Mouse (Mus musculus) lung, adult 2 months (tissue): ENCODE measurements around the gene Ankrd60. TPM values are rescaled to one million over a fixed set of nuclear protein-coding genes. Genes with fewer than 3 reads are reported as not detected.
A peak's percentile ranks its signal among the peaks of the same experiment; 100 is the strongest.

Experiments used
- DNase-seq: peaks from one replicate; pipeline ENCODE4 v3.0.0; 2022
- H3K4me1 ChIP-seq: fragments of 200-500 bp; 2 replicates; pipeline ENCODE4 v1.6.1; 2011; ENCODE audit warnings: low read length; ENCODE audit not compliant: control insufficient read depth, insufficient read depth
- H3K4me3 ChIP-seq: fragments of 200-500 bp; replicated peaks from 2 replicates; pipeline ENCODE3; 2011; ENCODE audit warnings: low read depth, mild to moderate bottlenecking, control low read depth, low read length; ENCODE audit errors: extremely low read depth
- CTCF ChIP-seq: fragments of 200-500 bp; IDR thresholded peaks from 2 replicates; pipeline ENCODE4 v1.5.1; 2011; ENCODE audit warnings: mild to moderate bottlenecking, low read length, control low read depth; ENCODE audit not compliant: insufficient read depth
- POLR2A ChIP-seq: fragments of 200-500 bp; IDR thresholded peaks from 2 replicates; pipeline ENCODE4 v1.6.1; 2011; ENCODE audit warnings: low read depth, mild to moderate bottlenecking, control low read depth, low read length, borderline replicate concordance; ENCODE audit errors: extremely low read depth
- WGBS: fragments of 180-500 bp; shearing (Covaris S2); methylation state at CpG from one replicate; pipeline ENCODE4 v1.1.7; 2018; 5-methylcytosine and 5-hydroxymethylcytosine counted together
- polyA plus RNA-seq: library from polyadenylated mRNA; depleted of rRNA; stranded (reverse); fragments of >200 nt; gene quantifications from 2 replicates; pipeline ENCODE4 v1.2.3, GENCODE M21; 2012

Gene Ankrd60
- polyA plus RNA-seq, 1 experiment: not detected

GRCm38 (mm10) chr2:173550681-173551080, 27.5 kb downstream of the Ankrd60 start:
- no peaks in the 10 kb centered on the region for H3K4me1 ChIP-seq
- no peak for DNase-seq
- H3K4me3 ChIP-seq: no peak overlapping the region
- TF ChIP-seq POLR2A: no peak
- TF ChIP-seq CTCF: no peak
- 38% methylated on average over 6 of the region's 6 CpGs for WGBS

GRCm38 (mm10) chr2:173549236-173549635, 28.9 kb downstream of the Ankrd60 start:
- H3K4me3 ChIP-seq: no peak overlapping the region
- WGBS: 88% methylated on average over 10 of the region's 10 CpGs
- no peaks in the 10 kb centered on the region for H3K4me1 ChIP-seq
- TF ChIP-seq CTCF: no peak
- no peak for TF ChIP-seq POLR2A
- DNase-seq: no peak

GRCm38 (mm10) chr2:173545992-173546703, 32.0 kb downstream of the Ankrd60 start:
- DNase-seq: peak; percentile 76
- 43% methylated on average over 15 of the region's 15 CpGs for WGBS
- Histone ChIP-seq H3K4me3 (no peak overlapping the region), H3K4me1 (no peaks in the 10 kb centered on the region)
- TF ChIP-seq POLR2A: no peak
- peak; percentile 76 for TF ChIP-seq CTCF

- no peak for TF ChIP-seq CTCF
Observed at GRCm38 (mm10) chr2:173542716-173543115, 35.4 kb downstream of the Ankrd60 start.

GRCm38 (mm10) chr2:173541748-173542147, 36.4 kb downstream of the Ankrd60 start:
- no peak overlapping the region for H3K4me3 ChIP-seq
- no peaks in the 10 kb centered on the region for H3K4me1 ChIP-seq
- no peak for DNase-seq
- TF ChIP-seq CTCF: no peak
- no peak for TF ChIP-seq POLR2A
- 52% methylated on average over 4 of the region's 4 CpGs for WGBS

More at GRCm38 (mm10) chr2:173542716-173543115, 35.4 kb downstream of the Ankrd60 start:
- 77% methylated on average over 4 of the region's 4 CpGs for WGBS
- DNase-seq: no peak
- Histone ChIP-seq H3K4me1 (no peaks in the 10 kb centered on the region), H3K4me3 (no peak overlapping the region)

GRCm38 (mm10) chr2:173539781-173540180, 38.4 kb downstream of the Ankrd60 start:
- WGBS: 56% methylated on average over 15 of the region's 15 CpGs
- Histone ChIP-seq H3K4me3 (no peak overlapping the region), H3K4me1 (no peaks in the 10 kb centered on the region)
- TF ChIP-seq POLR2A (no peak), CTCF (no peak)
- no peak for DNase-seq

GRCm38 (mm10) chr2:173535886-173536285, 42.3 kb downstream of the Ankrd60 start:
- DNase-seq: no peak
- WGBS: 74% methylated on average over 9 of the region's 9 CpGs
- TF ChIP-seq CTCF: no peak
- TF ChIP-seq POLR2A: no peak
- no peak overlapping the region for H3K4me3 ChIP-seq
- H3K4me1 ChIP-seq: no peaks in the 10 kb centered on the region

GRCm38 (mm10) chr2:173535390-173535789, 42.8 kb downstream of the Ankrd60 start:
- Histone ChIP-seq H3K4me1 (no peaks in the 10 kb centered on the region), H3K4me3 (no peak overlapping the region)
- DNase-seq: no peak
- TF ChIP-seq CTCF: no peak
- 80% methylated on average over 18 of the region's 18 CpGs for WGBS

GRCm38 (mm10) chr2:173534581-173534980, 43.6 kb downstream of the Ankrd60 start:
- no peak for DNase-seq
- WGBS: 53% methylated on average over 7 of the region's 7 CpGs
- no peak for TF ChIP-seq POLR2A
- no peak for TF ChIP-seq CTCF
- Histone ChIP-seq H3K4me3 (no peak overlapping the region), H3K4me1 (no peaks in the 10 kb centered on the region)

GRCm38 (mm10) chr2:173532711-173533462, 45.3 kb downstream of the Ankrd60 start:
- DNase-seq: no peak
- Histone ChIP-seq H3K4me1 (no peaks in the 10 kb centered on the region), H3K4me3 (no peak overlapping the region)
- WGBS: 69% methylated on average over 15 of the region's 15 CpGs
- TF ChIP-seq CTCF (no peak), POLR2A (no peak)
